Mouse (Mus musculus) G1E (cell line): ENCODE measurements around the gene Rpl3l. TPM values are rescaled to one million over a fixed set of nuclear protein-coding genes. Genes with fewer than 3 reads are reported as not detected.

Experiments used
- ATAC-seq: 2 replicates; pipeline ENCODE4 v1.8.0; 2016; ENCODE audit warnings: mild to moderate bottlenecking; ENCODE audit not compliant: insufficient number of reproducible peaks, poor library complexity, low FRiP score, severe bottlenecking; ENCODE audit errors: extremely low read depth
- DNase-seq: peaks from one replicate; pipeline ENCODE4 v3.0.0; 2012; ENCODE audit warnings: low spot score
- H3K27me3 ChIP-seq: 2 replicates; pipeline ENCODE4 v1.6.1; 2012; ENCODE audit warnings: mild to moderate bottlenecking, low read length, inconsistent platforms; ENCODE audit not compliant: insufficient read depth
- H3K36me3 ChIP-seq: replicated peaks from 2 replicates; pipeline ENCODE3; 2012; ENCODE audit warnings: mild to moderate bottlenecking, inconsistent platforms
- H3K4me1 ChIP-seq: 2 replicates; pipeline ENCODE4 v1.6.1; 2012; ENCODE audit warnings: low read depth, low read length, inconsistent platforms, mixed read lengths; ENCODE audit not compliant: insufficient read depth
- H3K4me3 ChIP-seq: 2 replicates; pipeline ENCODE4 v1.5.1; 2012; ENCODE audit warnings: low read depth, mild to moderate bottlenecking, inconsistent platforms, low read length, moderate library complexity, mixed read lengths
- H3K9me3 ChIP-seq: replicated peaks from 2 replicates; pipeline ENCODE4 v1.6.1; 2012; ENCODE audit warnings: inconsistent platforms
- CTCF ChIP-seq: IDR thresholded peaks from 2 replicates; pipeline ENCODE4 v1.5.1; 2012; ENCODE audit warnings: low read depth, low read length, inconsistent platforms, mixed read lengths
- GATA1 ChIP-seq: IDR thresholded peaks from 2 replicates; pipeline ENCODE4 v1.6.1; 2012; ENCODE audit warnings: borderline replicate concordance, low read length, inconsistent platforms, mixed read lengths
- GATA2 ChIP-seq: IDR thresholded peaks from 2 replicates; pipeline ENCODE4 v1.6.1; 2012; ENCODE audit warnings: low read depth, low read length, inconsistent platforms, borderline replicate concordance
- POLR2AphosphoS5 ChIP-seq: IDR thresholded peaks from 2 replicates; pipeline ENCODE4 v1.6.1; 2012; ENCODE audit warnings: low read depth, low read length, inconsistent platforms; ENCODE audit not compliant: insufficient replicate concordance
- TAL1 ChIP-seq: conservative IDR thresholded peaks from 2 replicates; pipeline ENCODE4 v1.6.1; 2012; ENCODE audit warnings: low read depth, low read length, inconsistent platforms, mixed read lengths
- polyA plus RNA-seq: library from polyadenylated mRNA; stranded (reverse); fragments of >175 nt; gene quantifications from 2 replicates; pipeline ENCODE4 v1.2.3, GENCODE M21; 2012
- total RNA-seq, 2 experiments: library from RNA; stranded (forward) in 1 of 2; stranded (reverse) in 1 of 2; fragments of 200-1000 nt in 1 of 2; fragments of >200 nt in 1 of 2; fragmentation: Nextera tagmentation in 1 of 2; gene quantifications; 2 replicates each; pipeline ENCODE4 v1.2.3; 2014 to 2017

Rpl3l gene
- total and polyA plus RNA-seq, 3 experiments, result not detected

- Histone ChIP-seq H3K27me3 (peaks cover 34% of the 10 kb centered on the region), H3K36me3 (peaks cover 24% of the 10 kb centered on the region), H3K4me3 (no peak overlapping the region), H3K9me3 (no peaks in the 10 kb centered on the region), H3K4me1 (peaks cover 3% of the 10 kb centered on the region)
- peak; percentile 80 for TF ChIP-seq CTCF
- TF ChIP-seq POLR2AphosphoS5, result no peak
- no peak for TF ChIP-seq GATA2
- DNase-seq, result peak; percentile 72
- no peak for ATAC-seq
Measured at GRCm38 (mm10) chr17:24745526-24746497, 18.2 kb downstream of the Rpl3l start.

- H3K36me3 ChIP-seq, result peaks cover 12% of the 10 kb centered on the region
- no peak for DNase-seq
- peaks cover 3% of the 10 kb centered on the region for H3K4me1 ChIP-seq
- TF ChIP-seq CTCF (no peak), TAL1 (no peak), GATA2 (no peak), POLR2AphosphoS5 (no peak), GATA1 (no peak)
- no peak for ATAC-seq
- H3K4me3 ChIP-seq, result no peak overlapping the region
- H3K27me3 ChIP-seq, result peaks cover 45% of the 10 kb centered on the region
- no peaks in the 10 kb centered on the region for H3K9me3 ChIP-seq
Measured at GRCm38 (mm10) chr17:24746986-24747385, 19.4 kb downstream of the Rpl3l start.

GRCm38 (mm10) chr17:24751528-24751927, 23.9 kb downstream of the Rpl3l start:
- H3K36me3 ChIP-seq, result no peaks in the 10 kb centered on the region
- no peak overlapping the region for H3K4me3 ChIP-seq
- ATAC-seq (no peak), DNase-seq (no peak)
- H3K9me3 ChIP-seq, result no peaks in the 10 kb centered on the region
- H3K27me3 ChIP-seq, result peaks cover 72% of the 10 kb centered on the region
- TF ChIP-seq CTCF (no peak), GATA2 (no peak), TAL1 (no peak), GATA1 (no peak), POLR2AphosphoS5 (no peak)
- peaks cover 9% of the 10 kb centered on the region for H3K4me1 ChIP-seq

- Histone ChIP-seq H3K4me1 (peaks cover 9% of the 10 kb centered on the region), H3K36me3 (no peaks in the 10 kb centered on the region), H3K9me3 (no peaks in the 10 kb centered on the region), H3K27me3 (peaks cover 71% of the 10 kb centered on the region), H3K4me3 (peak within 1 kb of the TSS; percentile 54; the same call in 1 of the 2 replicates)
- ATAC-seq, result no peak
- DNase-seq, result no peak
- TF ChIP-seq GATA2 (no peak), POLR2AphosphoS5 (no peak), CTCF (no peak), TAL1 (no peak), GATA1 (no peak)
Measured at GRCm38 (mm10) chr17:24752415-24753394, 25.1 kb downstream of the Rpl3l start, which contains the start of gene Hs3st6. TSS of gene Hs3st6 (plus strand) at chr17:24752988.

- no peak for ATAC-seq
- no peak overlapping the region for H3K4me3 ChIP-seq
- H3K36me3 ChIP-seq, result no peaks in the 10 kb centered on the region
- H3K27me3 ChIP-seq, result peaks cover 68% of the 10 kb centered on the region
- no peak for DNase-seq
- H3K9me3 ChIP-seq, result no peaks in the 10 kb centered on the region
- peaks cover 8% of the 10 kb centered on the region for H3K4me1 ChIP-seq
- TF ChIP-seq GATA2 (no peak), GATA1 (no peak), POLR2AphosphoS5 (no peak), CTCF (no peak), TAL1 (no peak)
Measured at GRCm38 (mm10) chr17:24757394-24757793, 29.8 kb downstream of the Rpl3l start.
